ENCODE assay signal across 8 mouse cellular contexts in genomic region chr11:74870991-74871622, GRCm38 (mm10). TPM values are rescaled to one million over a fixed set of nuclear protein-coding genes. Genes with fewer than 3 reads are reported as not detected.
A peak's percentile ranks its signal among the peaks of the same experiment; 100 is the strongest.
DNase-seq lines count a peak whose midpoint lies in the region; ATAC-seq lines count a peak whose summit lies in the region.

No protein-coding gene starts in this region.

- WGBS in heart, embryonic 15.5 days = 23% methylated on average over 12 of the region's 12 CpGs
- WGBS in hindbrain, embryonic 12.5 days = 33% methylated on average over 12 of the region's 12 CpGs
- WGBS in intestine, embryonic 15.5 days = 49% methylated on average over 12 of the region's 12 CpGs

- H3K27ac ChIP-seq in heart, embryonic 15.5 days = 0 out of 2 replicates have a peak overlapping the region, but pooled peaks have one; percentile 12
- H3K27ac ChIP-seq in hindbrain, embryonic 12.5 days = peak overlapping the region; percentile 71
- H3K27ac ChIP-seq in intestine, embryonic 15.5 days = no peak overlapping the region

- no peak overlapping the region for H3K4me3 ChIP-seq in heart, embryonic 15.5 days
- H3K4me3 ChIP-seq in hindbrain, embryonic 12.5 days = no peak overlapping the region
- no peak overlapping the region for H3K4me3 ChIP-seq in intestine, embryonic 15.5 days (replicated peaks)

- H3K4me1 ChIP-seq in heart, embryonic 15.5 days (replicated peaks) = peaks cover 11% of the 10 kb centered on the region
- peaks cover 30% of the 10 kb centered on the region for H3K4me1 ChIP-seq in hindbrain, embryonic 12.5 days
- peaks cover 5% of the 10 kb centered on the region; the same call in 1 of the 2 replicates for H3K4me1 ChIP-seq in intestine, embryonic 15.5 days (replicated peaks)

- H3K9me3 ChIP-seq in heart, embryonic 15.5 days (replicated peaks) = no peaks in the 10 kb centered on the region
- H3K9me3 ChIP-seq in hindbrain, embryonic 12.5 days (replicated peaks) = no peaks in the 10 kb centered on the region
- no peaks in the 10 kb centered on the region for H3K9me3 ChIP-seq in intestine, embryonic 15.5 days

- DNase-seq in heart, postnatal 4 days = no peak
- peak; percentile 61 for DNase-seq in adrenal gland, postnatal 14 days
- DNase-seq in lung, postnatal 10 days = peak; percentile 36
- DNase-seq in urinary bladder, postnatal 25 days (ENCODE audit: low spot score) = peak; percentile 35

- no peak overlapping the region for H3K9ac ChIP-seq in heart, embryonic 15.5 days
- H3K9ac ChIP-seq in hindbrain, embryonic 12.5 days = no peak overlapping the region
- no peak overlapping the region for H3K9ac ChIP-seq in intestine, embryonic 15.5 days

- H3K27me3 ChIP-seq in heart, embryonic 15.5 days = no peaks in the 10 kb centered on the region
- no peaks in the 10 kb centered on the region for H3K27me3 ChIP-seq in hindbrain, embryonic 12.5 days
- H3K27me3 ChIP-seq in intestine, embryonic 15.5 days (replicated peaks) = no peaks in the 10 kb centered on the region

- no peak overlapping the region for H3K4me2 ChIP-seq in heart, embryonic 15.5 days
- peak overlapping the region; percentile 25 for H3K4me2 ChIP-seq in hindbrain, embryonic 12.5 days (replicated peaks)
- H3K4me2 ChIP-seq in intestine, embryonic 15.5 days (replicated peaks) = no peak overlapping the region

- H3K36me3 ChIP-seq in heart, embryonic 15.5 days = no peaks in the 10 kb centered on the region
- H3K36me3 ChIP-seq in hindbrain, embryonic 12.5 days = peaks cover 13% of the 10 kb centered on the region
- H3K36me3 ChIP-seq in intestine, embryonic 15.5 days = no peaks in the 10 kb centered on the region

- no peak; the same call in 1 of the 2 replicates for ATAC-seq in heart, embryonic 15.5 days (replicated peaks; ENCODE audit: insufficient number of reproducible peaks, insufficient read depth, low FRiP score, low read depth)
- no peak for ATAC-seq in hindbrain, embryonic 12.5 days (ENCODE audit: low FRiP score)
- no peak for ATAC-seq in megakaryocyte, adult 5-6 weeks (ENCODE audit: poor library complexity, severe bottlenecking)
- no peak for ATAC-seq in intestine, embryonic 15.5 days

RNA-seq across cellular contexts. Expression of gene Sgsm2, which starts 25.8 kb away (rescaled TPM):
- 3.5 and 5.5 TPM in 2 replicates for polyA plus RNA-seq in heart, embryonic 15.5 days (2015; fragmentation: Nextera tagmentation; extraction: Ambion mirVana)
- 10 to 100 TPM; 14.6 to 14.9 TPM for total RNA-seq in heart, postnatal 4 days (2021)
- total RNA-seq in adrenal gland, postnatal 14 days (2021) = 21.3 and 22.4 TPM in 2 replicates
- polyA plus RNA-seq in hindbrain, embryonic 12.5 days (2016; fragmentation: Nextera tagmentation; extraction: Ambion mirVana) = 15.8 and 16.1 TPM in 2 replicates
- total RNA-seq in megakaryocyte, adult 5-6 weeks (2015) = 0.64 and 1.1 TPM in 2 replicates
- 1.2 and 1.6 TPM in 2 replicates for total RNA-seq in megakaryocyte, adult 5-6 weeks (2017)
- polyA plus RNA-seq in intestine, embryonic 15.5 days (2015; fragmentation: Nextera tagmentation; extraction: Ambion mirVana) = 5.1 TPM in 2 replicates

RNA-seq across cellular contexts. Expression of gene Tsr1, which starts 26.8 kb away (rescaled TPM):
- 19.2 and 25.9 TPM in 2 replicates for polyA plus RNA-seq in heart, embryonic 15.5 days (2015; fragmentation: Nextera tagmentation; extraction: Ambion mirVana)
- 10 to 100 TPM; 20.0 to 22.6 TPM for total RNA-seq in heart, postnatal 4 days (2021)
- total RNA-seq in adrenal gland, postnatal 14 days (2021) = 42.1 and 44.6 TPM in 2 replicates
- 33.0 and 37.4 TPM in 2 replicates for polyA plus RNA-seq in hindbrain, embryonic 12.5 days (2016; fragmentation: Nextera tagmentation; extraction: Ambion mirVana)
- 7.7 and 9.1 TPM in 2 replicates for total RNA-seq in megakaryocyte, adult 5-6 weeks (2015)
- total RNA-seq in megakaryocyte, adult 5-6 weeks (2017) = 17.3 and 18.7 TPM in 2 replicates
- 49.6 and 53.5 TPM in 2 replicates for polyA plus RNA-seq in intestine, embryonic 15.5 days (2015; fragmentation: Nextera tagmentation; extraction: Ambion mirVana)

RNA-seq across cellular contexts. Expression of gene Mnt, which starts 40.4 kb away (rescaled TPM):
- 3.0 and 3.7 TPM in 2 replicates for polyA plus RNA-seq in heart, embryonic 15.5 days (2015; fragmentation: Nextera tagmentation; extraction: Ambion mirVana)
- 10 to 100 TPM; 14.8 to 15.7 TPM for total RNA-seq in heart, postnatal 4 days (2021)
- 22.8 and 29.9 TPM in 2 replicates for total RNA-seq in adrenal gland, postnatal 14 days (2021)
- polyA plus RNA-seq in hindbrain, embryonic 12.5 days (2016; fragmentation: Nextera tagmentation; extraction: Ambion mirVana) = 8.3 and 8.4 TPM in 2 replicates
- 14.5 and 17.0 TPM in 2 replicates for total RNA-seq in megakaryocyte, adult 5-6 weeks (2015)
- 3.8 and 6.1 TPM in 2 replicates for total RNA-seq in megakaryocyte, adult 5-6 weeks (2017)
- polyA plus RNA-seq in intestine, embryonic 15.5 days (2015; fragmentation: Nextera tagmentation; extraction: Ambion mirVana) = 4.8 and 5.0 TPM in 2 replicates

RNA-seq across cellular contexts. Expression of gene Smg6, which starts 54.5 kb away (rescaled TPM):
- 10.0 and 11.4 TPM in 2 replicates for polyA plus RNA-seq in heart, embryonic 15.5 days (2015; fragmentation: Nextera tagmentation; extraction: Ambion mirVana)
- total RNA-seq in heart, postnatal 4 days (2021) = 10 to 100 TPM; 25.6 to 25.7 TPM
- total RNA-seq in adrenal gland, postnatal 14 days (2021) = 21.9 and 23.1 TPM in 2 replicates
- 23.5 and 23.6 TPM in 2 replicates for polyA plus RNA-seq in hindbrain, embryonic 12.5 days (2016; fragmentation: Nextera tagmentation; extraction: Ambion mirVana)
- 13.4 and 15.9 TPM in 2 replicates for total RNA-seq in megakaryocyte, adult 5-6 weeks (2015)
- 18.3 and 20.5 TPM in 2 replicates for total RNA-seq in megakaryocyte, adult 5-6 weeks (2017)
- 11.9 and 12.4 TPM in 2 replicates for polyA plus RNA-seq in intestine, embryonic 15.5 days (2015; fragmentation: Nextera tagmentation; extraction: Ambion mirVana)

RNA-seq across cellular contexts. Expression of gene Srr, which starts 54.6 kb away (rescaled TPM):
- polyA plus RNA-seq in heart, embryonic 15.5 days (2015; fragmentation: Nextera tagmentation; extraction: Ambion mirVana) = 18.7 and 22.6 TPM in 2 replicates
- 10 to 100 TPM; 29.4 to 30.4 TPM for total RNA-seq in heart, postnatal 4 days (2021)
- 50.6 and 51.5 TPM in 2 replicates for total RNA-seq in adrenal gland, postnatal 14 days (2021)
- 30.2 and 34.3 TPM in 2 replicates for polyA plus RNA-seq in hindbrain, embryonic 12.5 days (2016; fragmentation: Nextera tagmentation; extraction: Ambion mirVana)
- 6.1 and 7.7 TPM in 2 replicates for total RNA-seq in megakaryocyte, adult 5-6 weeks (2015)
- 3.3 and 8.5 TPM in 2 replicates for total RNA-seq in megakaryocyte, adult 5-6 weeks (2017)
- 16.1 and 16.6 TPM in 2 replicates for polyA plus RNA-seq in intestine, embryonic 15.5 days (2015; fragmentation: Nextera tagmentation; extraction: Ambion mirVana)
